Mouse (Mus musculus): ENCODE measurements around the gene Wdfy3. TPM values are rescaled to one million over a fixed set of nuclear protein-coding genes. Genes with fewer than 3 reads are reported as not detected.

Gene Wdfy3
- polyA plus RNA-seq, 1 experiment from 2014 or later, result 15.3 TPM

GRCm38 (mm10) chr5:101784328-101784727 lies 285.4 kb downstream of the Wdfy3 start:
- Histone ChIP-seq H3K27me3 (replicated peaks; ENCODE audit: control insufficient read depth, insufficient read depth, low read length) (no peaks in the 10 kb centered on the region), H3K4me2 (ENCODE audit: low read length) (no peak overlapping the region), H3K4me3 (ENCODE audit: low read depth, low read length) (no peak overlapping the region), H3K9ac (ENCODE audit: low read length) (no peak overlapping the region), H3K36me3 (ENCODE audit: control insufficient read depth, insufficient read depth, low read length) (no peaks in the 10 kb centered on the region), H3K27ac (ENCODE audit: low read depth, low read length) (no peak overlapping the region), H3K9me3 (replicated peaks; ENCODE audit: control insufficient read depth, low read length) (no peaks in the 10 kb centered on the region), H3K4me1 (ENCODE audit: control insufficient read depth, insufficient read depth, low read length) (no peaks in the 10 kb centered on the region)
- no peak for DNase-seq (ENCODE audit: low spot score)
- 86% methylated on average over 3 of the region's 3 CpGs for WGBS
- ATAC-seq, result no peak
